Mouse (Mus musculus) midbrain, embryonic 12.5 days (tissue): ENCODE results near the gene Gramd1b. TPM values are rescaled to one million over a fixed set of nuclear protein-coding genes. Genes with fewer than 3 reads are reported as not detected.
A peak's percentile ranks its signal among the peaks of the same experiment; 100 is the strongest.

Experiments used
- ATAC-seq: fragments of 200-750 bp; cut with Nextera tagmentation; 2 replicates; pipeline ENCODE4 v1.8.0; 2017; ENCODE audit warnings: low read depth, moderate TSS enrichment, moderate library complexity; ENCODE audit not compliant: low FRiP score
- H3K27ac ChIP-seq: fragments of 300-500 bp; sonication (generic); replicated peaks from 2 replicates; pipeline ENCODE4 v1.5.1; 2016; ENCODE audit warnings: mild to moderate bottlenecking
- H3K27me3 ChIP-seq: fragments of 300-500 bp; sonication (generic); 2 replicates; pipeline ENCODE4 v1.6.1; 2016; ENCODE audit warnings: mild to moderate bottlenecking
- H3K36me3 ChIP-seq: fragments of 300-500 bp; sonication (generic); 2 replicates; pipeline ENCODE4 v1.6.1; 2016
- H3K4me1 ChIP-seq: fragments of 300-500 bp; sonication (generic); 2 replicates; pipeline ENCODE4 v1.6.1; 2016
- H3K4me2 ChIP-seq: fragments of 300-500 bp; sonication (generic); replicated peaks from 2 replicates; pipeline ENCODE4 v1.6.1; 2016; ENCODE audit warnings: mild to moderate bottlenecking, moderate library complexity
- H3K4me3 ChIP-seq: fragments of 300-500 bp; sonication (generic); 2 replicates; pipeline ENCODE4 v1.5.1; 2016; ENCODE audit warnings: mild to moderate bottlenecking
- H3K9ac ChIP-seq: fragments of 300-500 bp; sonication (generic); replicated peaks from 2 replicates; pipeline ENCODE4 v1.6.1; 2016; ENCODE audit warnings: mild to moderate bottlenecking, moderate library complexity
- H3K9me3 ChIP-seq: fragments of 300-500 bp; sonication (generic); 2 replicates; pipeline ENCODE4 v1.6.1; 2016; ENCODE audit warnings: mild to moderate bottlenecking
- WGBS: fragments of 180-500 bp; shearing (Covaris S2); methylation state at CpG from one replicate; pipeline ENCODE4 v1.1.7; 2016; 5-methylcytosine and 5-hydroxymethylcytosine counted together
- polyA plus RNA-seq: library from polyadenylated mRNA; unstranded; fragments of >200 nt; fragmentation: Nextera tagmentation; extraction: Ambion mirVana; gene quantifications from 2 replicates; pipeline ENCODE4 v1.2.1, GENCODE M21; 2016

The Gramd1b gene
- polyA plus RNA-seq, 1 experiment from 2014 or later, result 5.4 TPM

DNA sequence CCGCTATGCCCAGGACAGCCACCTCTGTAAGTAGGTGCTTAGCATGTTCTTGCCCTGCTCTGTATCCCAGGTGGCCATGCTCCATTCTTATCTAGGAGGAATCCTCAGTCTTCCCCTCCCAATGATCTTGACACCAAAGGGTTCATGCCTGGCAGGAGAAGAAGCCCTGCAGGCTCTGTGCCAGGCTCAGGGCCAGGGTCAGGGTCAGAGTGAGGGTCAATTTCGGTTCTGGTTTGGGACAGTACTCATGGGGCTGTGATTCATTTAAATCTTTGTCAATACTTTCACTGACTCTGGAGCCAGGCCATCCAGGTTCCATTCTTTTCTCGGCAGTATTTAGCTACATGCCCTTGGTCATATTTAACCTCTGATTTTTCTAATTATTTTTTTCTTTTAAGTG is 253.5 kb downstream of the Gramd1b start:
- Histone ChIP-seq H3K27me3 (no peaks in the 10 kb centered on the region), H3K9ac (no peak overlapping the region), H3K4me3 (no peak overlapping the region), H3K4me2 (no peak overlapping the region), H3K4me1 (no peaks in the 10 kb centered on the region), H3K27ac (no peak overlapping the region), H3K36me3 (no peaks in the 10 kb centered on the region), H3K9me3 (no peaks in the 10 kb centered on the region)
- WGBS, result 82% methylated on average over 3 of the region's 3 CpGs
- no peak for ATAC-seq

DNA sequence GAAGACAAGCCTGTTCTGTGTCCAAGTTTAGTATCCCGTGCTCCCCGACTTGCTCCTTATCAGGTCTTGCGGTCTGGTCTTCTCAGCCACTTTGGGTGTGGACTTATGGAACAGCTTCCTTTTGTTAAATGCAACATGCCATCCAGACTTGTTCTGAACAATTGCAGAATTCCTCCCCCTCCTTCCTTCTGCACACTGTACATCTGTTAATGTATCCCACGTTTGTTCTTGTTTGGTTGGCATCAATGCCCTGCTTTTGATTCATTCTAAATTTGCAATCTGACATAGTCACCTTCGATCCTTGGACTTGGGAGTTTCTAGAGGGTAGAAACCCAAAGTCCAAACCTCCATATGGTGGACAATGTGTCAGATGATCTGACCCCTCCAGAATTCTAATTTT is 255.3 kb downstream of the Gramd1b start:
- Histone ChIP-seq H3K4me3 (no peak overlapping the region), H3K9me3 (no peaks in the 10 kb centered on the region), H3K4me2 (no peak overlapping the region), H3K36me3 (no peaks in the 10 kb centered on the region), H3K27ac (no peak overlapping the region), H3K4me1 (no peaks in the 10 kb centered on the region), H3K9ac (no peak overlapping the region), H3K27me3 (no peaks in the 10 kb centered on the region)
- 92% methylated on average over 5 of the region's 5 CpGs for WGBS
- ATAC-seq, result no peak

DNA sequence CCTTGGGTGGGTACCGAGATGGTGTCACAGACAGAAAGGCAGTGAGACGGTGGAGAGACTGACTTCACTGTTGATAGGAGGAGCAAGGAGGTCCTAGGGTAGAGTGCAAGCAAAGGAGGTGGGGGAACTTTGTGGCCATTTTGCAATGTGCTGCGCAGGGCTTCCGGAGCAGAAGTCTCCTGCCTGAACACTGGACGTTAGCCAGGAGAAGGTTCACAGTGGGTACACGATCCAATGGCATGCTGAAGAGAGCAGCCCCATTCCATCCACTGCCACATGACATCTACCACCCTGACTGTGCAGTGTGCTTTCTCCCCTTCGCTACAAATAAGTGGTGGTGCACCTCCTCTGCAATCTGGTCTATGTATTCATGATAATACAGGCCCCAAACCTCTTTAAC is 258.4 kb downstream of the Gramd1b start:
- 88% methylated on average over 7 of the region's 7 CpGs for WGBS
- Histone ChIP-seq H3K27ac (no peak overlapping the region), H3K9ac (no peak overlapping the region), H3K4me3 (no peak overlapping the region), H3K9me3 (no peaks in the 10 kb centered on the region), H3K36me3 (no peaks in the 10 kb centered on the region), H3K27me3 (peaks cover 17% of the 10 kb centered on the region), H3K4me2 (no peak overlapping the region), H3K4me1 (peaks cover 21% of the 10 kb centered on the region)
- ATAC-seq, result no peak

DNA sequence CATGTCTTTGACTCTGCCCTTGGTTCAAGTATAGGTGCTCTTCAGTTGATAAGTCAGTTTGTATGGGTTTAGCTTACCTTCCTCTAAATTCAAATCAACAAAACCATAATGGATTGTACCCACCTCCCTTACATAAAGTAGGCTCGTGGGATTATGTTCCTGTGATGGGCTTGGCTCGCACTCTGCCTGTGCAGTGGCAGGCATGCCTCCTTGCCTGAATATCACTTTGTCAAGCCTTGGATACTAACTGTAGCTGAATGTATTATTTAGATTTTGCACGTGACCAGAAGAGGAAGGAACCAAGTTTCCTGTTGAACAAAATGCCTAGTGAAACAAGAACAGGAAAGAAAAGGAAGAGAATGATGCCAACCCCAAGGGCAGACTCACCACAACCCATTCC is 260.1 kb downstream of the Gramd1b start:
- Histone ChIP-seq H3K9ac (0 out of 2 replicates have a peak overlapping the region, but pooled peaks have one; percentile 4), H3K4me2 (peak overlapping the region; percentile 77), H3K4me1 (peaks cover 25% of the 10 kb centered on the region), H3K36me3 (no peaks in the 10 kb centered on the region), H3K27me3 (peaks cover 17% of the 10 kb centered on the region), H3K9me3 (no peaks in the 10 kb centered on the region), H3K4me3 (peak overlapping the region; percentile 50), H3K27ac (no peak overlapping the region)
- ATAC-seq, result no peak
- WGBS, result 62% methylated on average over 3 of the region's 3 CpGs

- Histone ChIP-seq H3K36me3 (no peaks in the 10 kb centered on the region), H3K4me2 (peak overlapping the region; percentile 77), H3K27ac (peak overlapping the region; percentile 56; the same call in 1 of the 2 replicates), H3K4me1 (peaks cover 25% of the 10 kb centered on the region), H3K9me3 (no peaks in the 10 kb centered on the region), H3K27me3 (peaks cover 17% of the 10 kb centered on the region), H3K9ac (peak overlapping the region; percentile 56), H3K4me3 (peak overlapping the region; percentile 50)
- no peak for ATAC-seq
- 22% methylated on average over 8 of the region's 8 CpGs for WGBS
Observed at GRCm38 (mm10) chr9:40269880-40270279, 261.3 kb downstream of the Gramd1b start.

DNA sequence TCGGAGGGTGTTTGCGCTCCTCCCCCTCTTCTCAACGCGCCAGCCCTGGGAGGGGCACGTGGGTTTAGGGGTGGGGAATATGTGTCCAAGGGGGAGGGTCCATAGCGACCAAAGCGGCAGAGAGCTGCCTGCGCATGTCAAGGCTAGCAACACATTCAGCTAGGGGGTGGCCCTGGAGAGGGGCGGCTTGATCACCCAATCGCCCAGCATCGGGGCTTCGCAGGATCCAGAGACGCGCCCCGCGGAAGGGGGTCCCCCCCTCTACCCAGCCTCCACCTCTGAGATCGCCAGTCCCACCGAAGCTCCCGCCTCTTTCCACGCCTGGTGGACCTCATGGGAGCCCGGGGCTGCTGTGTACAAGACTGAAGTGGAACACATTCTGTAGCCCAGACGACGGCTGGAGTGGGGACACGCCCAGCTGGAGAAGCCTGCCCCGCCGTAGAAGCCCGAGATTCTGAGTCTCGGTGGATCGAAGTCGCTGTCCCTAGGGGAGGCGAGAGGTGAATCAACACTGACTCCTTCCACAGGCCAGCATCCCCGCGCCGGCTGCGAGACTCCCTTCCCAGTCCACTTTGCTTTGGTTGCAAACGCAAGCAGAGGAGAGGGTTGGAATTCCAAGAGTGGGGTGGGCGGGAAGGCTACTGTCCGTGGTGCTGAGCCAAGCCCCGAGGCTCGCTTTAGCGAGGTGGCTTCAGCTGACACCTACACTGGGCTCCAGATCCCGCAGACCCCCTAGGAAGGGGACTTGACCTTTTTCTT is 261.9 kb downstream of the Gramd1b start, which contains the start of gene Scn3b:
Gene Scn3b, plus strand, starts transcription at position 115 of the 759 bp plus-strand sequence.
- H3K4me1 ChIP-seq, result peaks cover 25% of the 10 kb centered on the region
- H3K9me3 ChIP-seq, result no peaks in the 10 kb centered on the region
- H3K4me2 ChIP-seq, result peak within 1 kb of the TSS; percentile 77
- peak within 1 kb of the TSS; percentile 50 for H3K4me3 ChIP-seq
- H3K9ac ChIP-seq, result peak within 1 kb of the TSS; percentile 56
- WGBS, result under 1% methylated on average over 42 of the region's 42 CpGs
- H3K27me3 ChIP-seq, result peaks cover 17% of the 10 kb centered on the region
- peak; percentile 93 for ATAC-seq
- peak within 1 kb of the TSS; percentile 56 for H3K27ac ChIP-seq
- H3K36me3 ChIP-seq, result no peaks in the 10 kb centered on the region

DNA sequence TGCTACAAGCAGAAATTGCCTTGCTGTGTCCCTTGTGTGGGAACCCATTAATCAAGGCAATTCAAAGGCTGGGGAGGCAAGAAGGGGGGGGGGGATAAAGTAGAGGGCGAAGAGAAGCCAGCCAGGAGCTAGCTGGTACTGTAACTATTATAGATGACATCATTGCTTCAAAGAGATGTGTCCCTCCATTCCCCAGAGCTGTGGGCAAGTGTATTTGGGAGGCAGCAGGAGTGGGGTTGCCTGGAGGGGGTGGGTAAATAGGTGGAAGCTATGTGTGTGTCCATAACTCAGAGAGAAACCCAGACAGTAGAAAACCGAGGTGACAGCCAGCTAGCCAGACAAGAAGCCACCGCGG is 262.5 kb downstream of the Gramd1b start:
- H3K27ac ChIP-seq, result peak overlapping the region; percentile 49
- peak overlapping the region; percentile 56; the same call in 1 of the 2 replicates for H3K9ac ChIP-seq
- H3K4me2 ChIP-seq, result peak overlapping the region; percentile 77
- peak overlapping the region; percentile 50 for H3K4me3 ChIP-seq
- peak; percentile 71 for ATAC-seq
- H3K36me3 ChIP-seq, result no peaks in the 10 kb centered on the region
- peaks cover 25% of the 10 kb centered on the region for H3K4me1 ChIP-seq
- no peaks in the 10 kb centered on the region for H3K9me3 ChIP-seq
- WGBS, result 5% methylated on average over 4 of the region's 4 CpGs
- H3K27me3 ChIP-seq, result peaks cover 17% of the 10 kb centered on the region

GRCm38 (mm10) chr9:40268040-40268747 is 263.0 kb downstream of the Gramd1b start:
- Histone ChIP-seq H3K4me1 (peaks cover 25% of the 10 kb centered on the region), H3K9ac (peak overlapping the region; percentile 56; the same call in 1 of the 2 replicates), H3K9me3 (no peaks in the 10 kb centered on the region), H3K27me3 (peaks cover 17% of the 10 kb centered on the region), H3K4me2 (peak overlapping the region; percentile 77), H3K36me3 (no peaks in the 10 kb centered on the region), H3K27ac (peak overlapping the region; percentile 49), H3K4me3 (peak overlapping the region; percentile 50)
- 17% methylated on average over 21 of the region's 21 CpGs for WGBS
- ATAC-seq, result peak; percentile 1; the same call in 1 of the 2 replicates

- 66% methylated on average over 6 of the region's 6 CpGs for WGBS
- H3K4me3 ChIP-seq, result no peak overlapping the region
Observed at GRCm38 (mm10) chr9:40263874-40264273, 267.3 kb downstream of the Gramd1b start.

GRCm38 (mm10) chr9:40252459-40252858 is 278.7 kb downstream of the Gramd1b start:
- WGBS, result 79% methylated on average over 3 of the region's 3 CpGs
- Histone ChIP-seq H3K4me1 (no peaks in the 10 kb centered on the region), H3K9me3 (no peaks in the 10 kb centered on the region), H3K4me3 (no peak overlapping the region), H3K9ac (no peak overlapping the region), H3K27me3 (no peaks in the 10 kb centered on the region), H3K27ac (no peak overlapping the region), H3K4me2 (no peak overlapping the region), H3K36me3 (no peaks in the 10 kb centered on the region)
- no peak for ATAC-seq

More at GRCm38 (mm10) chr9:40263874-40264273, 267.3 kb downstream of the Gramd1b start:
- no peak overlapping the region for H3K27ac ChIP-seq
- H3K27me3 ChIP-seq, result peaks cover 5% of the 10 kb centered on the region
- H3K4me2 ChIP-seq, result no peak overlapping the region
- H3K9ac ChIP-seq, result no peak overlapping the region
- no peaks in the 10 kb centered on the region for H3K9me3 ChIP-seq
- ATAC-seq, result no peak
- no peaks in the 10 kb centered on the region for H3K36me3 ChIP-seq
- H3K4me1 ChIP-seq, result peaks cover 15% of the 10 kb centered on the region

DNA sequence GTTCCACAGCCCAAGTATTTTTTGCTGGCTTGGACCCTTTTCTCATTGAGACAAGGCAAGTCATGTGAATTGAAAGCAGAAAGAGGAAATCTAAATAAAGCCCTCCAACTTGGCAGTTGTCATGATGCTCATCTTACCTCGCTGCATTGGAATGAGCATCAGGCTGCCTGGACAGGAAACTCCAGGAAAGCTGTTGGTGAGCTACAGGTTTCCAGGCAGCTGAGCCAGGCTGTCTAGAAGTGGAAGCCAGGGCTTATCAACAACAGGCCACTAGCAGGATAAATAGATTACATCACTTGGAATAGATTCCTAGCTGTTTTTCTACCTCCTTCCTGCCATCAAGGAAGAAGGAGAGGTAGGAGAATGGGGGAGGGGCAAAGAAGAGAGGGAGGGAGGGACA is 282.1 kb downstream of the Gramd1b start:
- no peak overlapping the region for H3K4me3 ChIP-seq
- H3K27ac ChIP-seq, result no peak overlapping the region
- no peaks in the 10 kb centered on the region for H3K9me3 ChIP-seq
- H3K4me2 ChIP-seq, result no peak overlapping the region
- no peaks in the 10 kb centered on the region for H3K4me1 ChIP-seq
- H3K9ac ChIP-seq, result no peak overlapping the region
- ATAC-seq, result no peak
- 78% methylated on average over 1 of the region's 1 CpGs for WGBS
- no peaks in the 10 kb centered on the region for H3K27me3 ChIP-seq
- H3K36me3 ChIP-seq, result no peaks in the 10 kb centered on the region

GRCm38 (mm10) chr9:40246702-40247101 is 284.5 kb downstream of the Gramd1b start:
- H3K4me2 ChIP-seq, result no peak overlapping the region
- no peaks in the 10 kb centered on the region for H3K36me3 ChIP-seq
- WGBS, result 72% methylated on average over 6 of the region's 6 CpGs
- no peak overlapping the region for H3K4me3 ChIP-seq
- peaks cover 4% of the 10 kb centered on the region for H3K4me1 ChIP-seq
- no peak for ATAC-seq
- no peak overlapping the region for H3K9ac ChIP-seq
- no peak overlapping the region for H3K27ac ChIP-seq
- no peaks in the 10 kb centered on the region for H3K9me3 ChIP-seq
- H3K27me3 ChIP-seq, result no peaks in the 10 kb centered on the region
